Mouse (Mus musculus) heart, adult 10 weeks (tissue): ENCODE results near the gene Mmp9. TPM values are rescaled to one million over a fixed set of nuclear protein-coding genes. Genes with fewer than 3 reads are reported as not detected.

Experiments
- polyA plus RNA-seq: library from polyadenylated mRNA; stranded (reverse); fragments of 350-450 nt; fragmentation: Illumina TruSeq; extraction: RNeasy Lipid Tissue Mini Kit (QIAGEN cat#74804); gene quantifications from one replicate; pipeline ENCODE4 v1.2.3, GENCODE M21; 2014; ENCODE audit warnings: low read depth, low replicate concordance

Gene Mmp9
- 1.4 TPM for polyA plus RNA-seq

DNA sequence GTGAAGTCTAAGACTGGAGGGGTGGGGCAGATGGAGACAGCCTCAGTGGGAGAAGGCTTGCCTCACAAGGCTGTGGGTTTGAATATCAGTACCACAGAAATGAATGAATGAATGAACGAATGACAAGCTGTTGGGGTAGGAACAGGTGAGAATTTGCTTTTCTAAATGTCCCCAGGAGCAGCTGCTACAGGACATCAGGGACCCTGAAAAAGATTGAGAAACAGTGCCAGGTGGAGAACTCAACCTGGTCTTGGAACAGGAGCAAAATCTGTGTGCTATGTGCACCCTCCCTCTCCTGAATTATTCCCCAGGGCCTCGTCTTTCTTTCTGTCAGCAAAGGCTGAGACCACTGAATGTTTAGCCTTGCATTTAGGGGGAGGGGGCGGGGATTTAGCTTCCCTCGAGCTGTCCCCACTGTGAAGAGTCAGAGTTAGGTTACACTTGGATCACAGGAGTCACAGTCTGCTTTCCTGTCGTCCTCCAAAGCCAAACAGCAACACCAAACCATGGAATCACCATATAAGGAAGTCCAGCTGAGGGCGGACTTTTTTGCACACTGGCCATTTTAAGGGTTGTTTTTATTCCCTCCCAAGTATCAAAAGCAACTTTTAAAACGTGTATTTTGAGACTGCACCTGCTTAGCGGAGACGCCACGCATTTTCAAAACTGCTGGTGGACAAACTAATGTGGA is at the start of gene Mmp9:
Gene Mmp9, plus strand, starts transcription at position 641 of the 691 bp plus-strand sequence.

DNA sequence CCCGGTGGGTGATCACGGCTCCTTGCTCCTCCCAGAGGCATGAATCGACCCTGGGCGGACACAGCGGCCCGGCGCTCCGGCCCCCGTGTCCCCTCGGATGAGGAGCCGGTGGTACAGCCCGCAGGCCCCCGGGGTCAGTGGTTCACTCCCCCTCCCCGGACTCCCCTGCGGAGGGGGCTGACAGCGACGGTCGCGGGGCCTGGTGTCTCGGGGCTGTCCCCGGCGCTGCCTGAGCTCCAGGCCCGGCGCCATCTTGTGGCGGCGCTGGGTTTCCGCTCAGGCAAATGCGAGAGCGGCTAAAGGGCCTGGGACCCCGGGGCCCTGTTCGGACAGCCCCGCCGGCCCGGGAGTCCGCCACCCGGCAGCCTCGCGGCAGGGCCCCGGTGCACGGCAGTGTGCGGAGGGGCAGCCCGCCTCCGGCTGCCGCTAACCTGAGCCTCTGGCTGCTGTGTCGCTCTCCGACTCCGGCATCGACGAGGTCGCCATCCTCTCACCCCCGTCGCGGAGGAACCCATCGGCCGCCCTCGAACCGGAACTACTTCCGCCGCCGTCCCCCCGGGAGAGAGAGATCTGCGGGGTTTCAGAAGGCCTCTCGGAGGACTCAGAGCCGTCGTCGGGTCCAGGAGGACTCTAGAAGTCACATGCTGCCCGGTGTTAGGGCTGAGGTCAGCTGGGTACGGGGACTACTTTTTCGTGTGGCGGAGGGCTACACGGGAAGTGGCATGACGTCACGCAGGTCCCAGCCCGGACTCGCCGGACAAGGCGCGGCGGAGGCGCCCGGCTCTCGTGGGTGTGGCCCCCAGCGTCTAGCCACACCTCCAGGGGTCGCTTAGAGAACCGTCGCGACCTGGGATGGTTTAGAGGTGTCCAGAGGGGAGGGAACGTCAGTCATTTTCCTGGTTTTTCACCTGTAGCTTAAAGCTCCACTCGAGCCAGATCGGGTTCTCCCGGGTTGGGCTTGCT is 29.2 kb upstream of the Mmp9 start, which contains the start of gene Zfp335:
Gene Zfp335, minus strand, starts transcription at position 672 of the 963 bp plus-strand sequence.

DNA sequence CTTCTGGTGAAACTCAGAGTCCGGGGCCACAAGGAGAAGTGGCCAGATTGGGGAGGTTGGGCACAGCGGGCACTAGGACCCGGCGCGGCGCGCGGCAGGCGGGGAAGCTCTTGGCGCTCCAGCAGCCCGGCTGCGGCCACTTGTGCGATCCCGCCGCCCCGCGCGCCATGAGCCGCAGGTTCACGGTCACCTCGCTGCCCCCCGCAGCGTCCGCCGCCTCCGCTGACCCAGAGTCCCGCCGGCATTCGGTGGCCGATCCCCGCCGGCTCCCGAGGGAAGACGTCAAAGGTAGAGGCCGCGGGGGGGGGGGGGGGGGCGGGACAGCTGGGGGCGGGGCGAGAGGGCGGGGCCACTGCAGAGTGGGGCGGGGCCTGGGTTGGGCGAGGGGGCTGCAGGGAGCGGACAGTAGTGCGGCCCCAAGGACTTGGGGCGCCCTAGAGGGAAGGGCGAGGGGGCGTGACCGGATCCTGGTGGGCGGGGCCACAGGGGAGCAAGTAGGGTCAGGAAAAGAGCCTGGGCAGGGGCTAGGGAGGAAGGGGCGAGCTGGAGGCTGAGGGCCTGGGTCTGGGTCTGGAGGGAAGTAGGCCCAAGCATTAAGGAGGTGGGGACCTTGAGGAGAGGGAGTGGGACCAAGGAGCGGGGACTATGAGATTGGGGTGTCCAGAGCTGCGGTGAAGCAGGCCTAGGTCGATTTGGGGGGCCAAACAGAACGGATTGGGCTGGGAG is 20.3 kb downstream of the Mmp9 start, which contains the start of gene Slc12a5:
Gene Slc12a5, plus strand, starts transcription at position 87 of the 726 bp plus-strand sequence.

Other genes with a start within 250 kb of the Mmp9 start
- not detected for gene Spint4, start 242.3 kb upstream of the Mmp9 start, polyA plus RNA-seq
- not detected for gene Spint5, start 225.5 kb upstream of the Mmp9 start, polyA plus RNA-seq
- 1.5 TPM for gene Wfdc3, start 194.8 kb upstream of the Mmp9 start, polyA plus RNA-seq
- 21.1 TPM for gene Dnttip1, start 194.8 kb upstream of the Mmp9 start, polyA plus RNA-seq
- 0.86 TPM for gene Ube2c, start 170.9 kb upstream of the Mmp9 start, polyA plus RNA-seq
- not detected for gene Tnnc2, start 160.8 kb upstream of the Mmp9 start, polyA plus RNA-seq
- gene Snx21, start 155.0 kb upstream of the Mmp9 start, polyA plus RNA-seq: 26.6 TPM
- gene Acot8, start 135.9 kb upstream of the Mmp9 start, polyA plus RNA-seq: 11.5 TPM
- 2.6 TPM for gene Zswim3, start 135.7 kb upstream of the Mmp9 start, polyA plus RNA-seq
- gene Zswim1, start 118.1 kb upstream of the Mmp9 start, polyA plus RNA-seq: 5.1 TPM
- gene Spata25, start 112.2 kb upstream of the Mmp9 start, polyA plus RNA-seq: not detected
- 159 TPM for gene Ctsa, start 107.9 kb upstream of the Mmp9 start, polyA plus RNA-seq
- gene Neurl2, start 107.3 kb upstream of the Mmp9 start, polyA plus RNA-seq: 44.6 TPM
- 31.6 TPM for gene Pltp, start 83.1 kb upstream of the Mmp9 start, polyA plus RNA-seq
- 28.1 TPM for gene Pcif1, start 61.5 kb upstream of the Mmp9 start, polyA plus RNA-seq
- 8.7 TPM for gene Zfp335, start 29.0 kb upstream of the Mmp9 start, polyA plus RNA-seq
- gene Slc12a5, start 20.0 kb downstream of the Mmp9 start, polyA plus RNA-seq: 0.52 TPM
- 21.5 TPM for gene Ncoa5, start 94.1 kb downstream of the Mmp9 start, polyA plus RNA-seq
- 2.8 TPM for gene Cd40, start 114.8 kb downstream of the Mmp9 start, polyA plus RNA-seq
- not detected for gene 1700025C18Rik, start 150.0 kb downstream of the Mmp9 start, polyA plus RNA-seq